ENCODE assay signal across 24 mouse cellular contexts in genomic region chr3:127735395-127735794, GRCm38 (mm10).
"Had no signal": no experiment of that assay in that cellular context is flagged by ENCODE, and none has a peak within 500 bp of the region (broad histone marks: within the 10 kb centered on the region; RNA-seq: fewer than 3 reads in every experiment).

No protein-coding gene starts in this region.

- H3K9ac ChIP-seq: heart, embryonic 12.5 days; hindbrain, embryonic 14.5 days; intestine, embryonic 15.5 days; limb, embryonic 12.5 days; liver, embryonic 13.5 days; liver, embryonic 15.5 days had no signal

- H3K27me3 ChIP-seq: heart, embryonic 12.5 days; liver, embryonic 13.5 days; liver, embryonic 15.5 days had no signal

- H3K4me3 ChIP-seq: heart, embryonic 10.5 days; heart, embryonic 12.5 days; intestine, embryonic 15.5 days; layer of hippocampus, adult 2 months; left cerebral cortex, adult 2 months; limb, embryonic 10.5 days; limb, embryonic 12.5 days; liver, embryonic 13.5 days; liver, embryonic 15.5 days had no signal

- DNase-seq: gastrocnemius, postnatal 14 days; gastrocnemius, postnatal 36 days; heart, adult 18-20 months; heart, postnatal 10 days; kidney, adult 18-20 months; kidney, adult 8-10 months; kidney, postnatal 10 days; kidney, postnatal 25 days; kidney, postnatal 4 days; liver; liver, embryonic 13.5 days had no signal

- ATAC-seq: hindbrain, embryonic 16.5 days; inflammation-experienced regulatory T-cells, adult 6 months; intestine, embryonic 15.5 days; intestine, postnatal 0 days had no signal

- H3K9me3 ChIP-seq: heart, embryonic 10.5 days; heart, embryonic 12.5 days; intestine, embryonic 15.5 days; limb, embryonic 10.5 days; limb, embryonic 12.5 days; liver, embryonic 13.5 days; liver, embryonic 15.5 days had no signal

- H3K36me3 ChIP-seq: heart, embryonic 10.5 days; heart, embryonic 12.5 days; intestine, embryonic 15.5 days; limb, embryonic 10.5 days; limb, embryonic 12.5 days; liver, embryonic 13.5 days; liver, embryonic 15.5 days had no signal

- H3K4me2 ChIP-seq: heart, embryonic 12.5 days; hindbrain, embryonic 14.5 days; intestine, embryonic 15.5 days; limb, embryonic 12.5 days; liver, embryonic 11.5 days; liver, embryonic 13.5 days; liver, embryonic 15.5 days had no signal

- H3K4me1 ChIP-seq: heart, embryonic 10.5 days; heart, embryonic 12.5 days; intestine, embryonic 15.5 days; limb, embryonic 10.5 days; limb, embryonic 12.5 days; liver, embryonic 13.5 days; liver, embryonic 15.5 days had no signal

- H3K27ac ChIP-seq: heart, embryonic 10.5 days; hindbrain, embryonic 14.5 days; intestine, embryonic 15.5 days; layer of hippocampus, adult 2 months; left cerebral cortex, adult 2 months; limb, embryonic 10.5 days; limb, embryonic 12.5 days; liver, embryonic 13.5 days; liver, embryonic 15.5 days had no signal
